Mouse (Mus musculus) myocyte (in vitro differentiated cells): ENCODE results near the gene Pbx3. TPM values are rescaled to one million over a fixed set of nuclear protein-coding genes. Genes with fewer than 3 reads are reported as not detected.

Experiments
- H3K27me3 ChIP-seq: one replicate; pipeline ENCODE4 v1.6.1; 2011; ENCODE audit not compliant: control insufficient read depth, insufficient read depth, insufficient read length
- H3K36me3 ChIP-seq: one replicate; pipeline ENCODE4 v1.6.1; 2011; ENCODE audit not compliant: control insufficient read depth, insufficient read depth
- H3K4me2 ChIP-seq: one replicate; pipeline ENCODE4 v1.6.1; 2011; ENCODE audit warnings: low read depth, control low read depth
- H3K4me3 ChIP-seq: one replicate; pipeline ENCODE4 v1.5.1; 2011; ENCODE audit warnings: mild to moderate bottlenecking, control low read depth, moderate library complexity
- H3K79me2 ChIP-seq: one replicate; pipeline ENCODE4 v1.6.1; 2011; ENCODE audit not compliant: control insufficient read depth, insufficient read depth
- H3ac ChIP-seq: one replicate; pipeline ENCODE4 v1.6.1; 2011; ENCODE audit not compliant: control insufficient read depth, insufficient read length
- CEBPB ChIP-seq: IDR thresholded peaks from 2 replicates; pipeline ENCODE4 v1.6.1; 2011; ENCODE audit warnings: mild to moderate bottlenecking, moderate library complexity; ENCODE audit not compliant: poor library complexity, insufficient read depth, severe bottlenecking
- E2F4 ChIP-seq: IDR thresholded peaks from one replicate; pipeline ENCODE4 v1.6.1; 2011; ENCODE audit warnings: mild to moderate bottlenecking, control low read depth, moderate library complexity; ENCODE audit not compliant: insufficient read depth
- MAX ChIP-seq: IDR thresholded peaks from one replicate; pipeline ENCODE4 v1.6.1; 2011; ENCODE audit warnings: low read depth, mild to moderate bottlenecking, control low read depth
- MYOD1 ChIP-seq, 3 experiments: IDR thresholded peaks; one replicate each; pipeline ENCODE4 v1.6.1; 2011; ENCODE audit warnings: control low read depth in 2 of 3, low read depth in 2 of 3, mild to moderate bottlenecking in 2 of 3, moderate library complexity in 1 of 3; ENCODE audit not compliant: insufficient read length in 2 of 3, control insufficient read depth in 1 of 3
- MYOG ChIP-seq, 3 experiments: IDR thresholded peaks; one replicate each; pipeline ENCODE4 v1.6.1; 2011; ENCODE audit warnings: control low read depth in 2 of 3, low read depth in 2 of 3, mild to moderate bottlenecking in 2 of 3; ENCODE audit not compliant: insufficient read length in 2 of 3, control insufficient read depth in 1 of 3, insufficient read depth in 1 of 3
- POLR2A ChIP-seq: IDR thresholded peaks from one replicate; pipeline ENCODE4 v1.6.1; 2011; ENCODE audit warnings: low read depth, mild to moderate bottlenecking, control low read depth, moderate library complexity; ENCODE audit not compliant: insufficient read length
- POLR2AphosphoS2 ChIP-seq: IDR thresholded peaks from one replicate; pipeline ENCODE4 v1.6.1; 2011; ENCODE audit warnings: low read depth, control low read depth; ENCODE audit not compliant: insufficient read length
- REST ChIP-seq: IDR thresholded peaks from one replicate; pipeline ENCODE4 v1.6.1; 2011; ENCODE audit warnings: mild to moderate bottlenecking, control low read depth, moderate library complexity; ENCODE audit not compliant: insufficient read depth, insufficient read length
- SRF ChIP-seq: IDR thresholded peaks from one replicate; pipeline ENCODE4 v1.6.1; 2011; ENCODE audit warnings: low read depth; ENCODE audit not compliant: control insufficient read depth, insufficient read length
- TCF12 ChIP-seq: IDR thresholded peaks from one replicate; pipeline ENCODE4 v1.6.1; 2011; ENCODE audit warnings: mild to moderate bottlenecking, control low read depth; ENCODE audit not compliant: poor library complexity, insufficient read depth, severe bottlenecking
- TCF3 ChIP-seq: IDR thresholded peaks from one replicate; pipeline ENCODE4 v1.6.1; 2011; ENCODE audit warnings: low read depth, control low read depth; ENCODE audit not compliant: insufficient read length
- USF1 ChIP-seq: IDR thresholded peaks from one replicate; pipeline ENCODE4 v1.6.1; 2011; ENCODE audit warnings: low read depth, mild to moderate bottlenecking, control low read depth, moderate library complexity
- polyA plus RNA-seq: library from polyadenylated mRNA; unstranded; fragments of >200 nt; fragmentation: generic; extraction: Trizol; gene quantifications from one replicate; pipeline ENCODE4 v1.2.1, GENCODE M21; 2012; ENCODE audit warnings: missing spikeins

Pbx3 gene
- polyA plus RNA-seq, 1 experiment: 6.1 TPM

GRCm38 (mm10) chr2:34135316-34135715 is 237.6 kb downstream of the Pbx3 start:
- Histone ChIP-seq H3K4me2 (no peak overlapping the region), H3K27me3 (peaks cover 20% of the 10 kb centered on the region), H3ac (no peak overlapping the region), H3K79me2 (no peaks in the 10 kb centered on the region), H3K4me3 (no peak overlapping the region), H3K36me3 (no peaks in the 10 kb centered on the region)
- no peak for TF ChIP-seq REST
- no peak for TF ChIP-seq USF1
- no peak for TF ChIP-seq E2F4
- no peak for TF ChIP-seq MAX
- no peak for TF ChIP-seq TCF12
- TF ChIP-seq POLR2A: no peak
- TF ChIP-seq SRF: no peak
- TF ChIP-seq CEBPB: no peak
- TF ChIP-seq MYOG (IDR thresholded peaks at IDR 0.05; ENCODE audit: control insufficient read depth in 1 of 3, insufficient read depth in 1 of 3, insufficient read length in 2 of 3, low read depth in 2 of 3): no peak

- H3K79me2 ChIP-seq: no peaks in the 10 kb centered on the region
- no peak overlapping the region for H3K4me3 ChIP-seq
- H3K36me3 ChIP-seq: no peaks in the 10 kb centered on the region
- no peak overlapping the region for H3K4me2 ChIP-seq
- TF ChIP-seq SRF (no peak), USF1 (no peak), TCF12 (no peak), MYOG (IDR thresholded peaks at IDR 0.05; ENCODE audit: control insufficient read depth in 1 of 3, insufficient read depth in 1 of 3, insufficient read length in 2 of 3, low read depth in 2 of 3) (no peak), MAX (no peak), MYOD1 (IDR thresholded peaks at IDR 0.05; ENCODE audit: control insufficient read depth in 1 of 3, insufficient read length in 2 of 3, low read depth in 2 of 3) (no peak), TCF3 (no peak), REST (no peak), POLR2A (no peak), POLR2AphosphoS2 (no peak), E2F4 (no peak), CEBPB (no peak)
- H3K27me3 ChIP-seq: peaks cover 39% of the 10 kb centered on the region
- H3ac ChIP-seq: no peak overlapping the region
These were observed 240.2 kb downstream of the Pbx3 start for GRCm38 (mm10) chr2:34132751-34133150.

GRCm38 (mm10) chr2:34129674-34130267 is 243.2 kb downstream of the Pbx3 start:
- Histone ChIP-seq H3K4me2 (no peak overlapping the region), H3K79me2 (no peaks in the 10 kb centered on the region), H3K27me3 (peaks cover 35% of the 10 kb centered on the region), H3ac (no peak overlapping the region), H3K4me3 (no peak overlapping the region), H3K36me3 (no peaks in the 10 kb centered on the region)
- TF ChIP-seq CEBPB (no peak), E2F4 (no peak), POLR2AphosphoS2 (no peak), POLR2A (no peak), USF1 (no peak), TCF3 (no peak), SRF (no peak), MAX (no peak), TCF12 (no peak), MYOD1 (IDR thresholded peaks at IDR 0.05; ENCODE audit: control insufficient read depth in 1 of 3, insufficient read length in 2 of 3, low read depth in 2 of 3) (no peak), MYOG (IDR thresholded peaks at IDR 0.05; ENCODE audit: control insufficient read depth in 1 of 3, insufficient read depth in 1 of 3, insufficient read length in 2 of 3, low read depth in 2 of 3) (no peak), REST (no peak)

GRCm38 (mm10) chr2:34127871-34128270 is 245.1 kb downstream of the Pbx3 start:
- no peak overlapping the region for H3K4me3 ChIP-seq
- no peaks in the 10 kb centered on the region for H3K36me3 ChIP-seq
- no peak overlapping the region for H3ac ChIP-seq
- no peaks in the 10 kb centered on the region for H3K79me2 ChIP-seq
- H3K4me2 ChIP-seq: no peak overlapping the region
- TF ChIP-seq TCF3: no peak
- TF ChIP-seq POLR2A: no peak
- TF ChIP-seq MAX: no peak
- no peak for TF ChIP-seq E2F4
- no peak for TF ChIP-seq SRF
- TF ChIP-seq MYOG (IDR thresholded peaks at IDR 0.05; ENCODE audit: control insufficient read depth in 1 of 3, insufficient read depth in 1 of 3, insufficient read length in 2 of 3, low read depth in 2 of 3): no peak
- TF ChIP-seq TCF12: no peak
- no peak for TF ChIP-seq CEBPB
- no peak for TF ChIP-seq REST
- TF ChIP-seq MYOD1 (IDR thresholded peaks at IDR 0.05; ENCODE audit: control insufficient read depth in 1 of 3, insufficient read length in 2 of 3, low read depth in 2 of 3): no peak
- H3K27me3 ChIP-seq: peaks cover 35% of the 10 kb centered on the region

GRCm38 (mm10) chr2:34123896-34124295 is 249.0 kb downstream of the Pbx3 start:
- no peaks in the 10 kb centered on the region for H3K79me2 ChIP-seq
- H3ac ChIP-seq: no peak overlapping the region
- no peak for TF ChIP-seq USF1
- no peak for TF ChIP-seq POLR2A
- no peak for TF ChIP-seq SRF
- TF ChIP-seq MYOG (IDR thresholded peaks at IDR 0.05; ENCODE audit: control insufficient read depth in 1 of 3, insufficient read depth in 1 of 3, insufficient read length in 2 of 3, low read depth in 2 of 3): no peak
- TF ChIP-seq MAX: no peak
- no peak for TF ChIP-seq TCF3
- TF ChIP-seq E2F4: no peak
- TF ChIP-seq REST: no peak
- no peak for TF ChIP-seq TCF12
- no peak for TF ChIP-seq MYOD1 (IDR thresholded peaks at IDR 0.05; ENCODE audit: control insufficient read depth in 1 of 3, insufficient read length in 2 of 3, low read depth in 2 of 3)
- TF ChIP-seq POLR2AphosphoS2: no peak
- no peak for TF ChIP-seq CEBPB
- H3K27me3 ChIP-seq: peaks cover 23% of the 10 kb centered on the region
- no peak overlapping the region for H3K4me2 ChIP-seq
- H3K36me3 ChIP-seq: no peaks in the 10 kb centered on the region
- no peak overlapping the region for H3K4me3 ChIP-seq
